Mouse (Mus musculus) liver, embryonic 14.5 days (tissue): ENCODE results near the gene H2afy. TPM values are rescaled to one million over a fixed set of nuclear protein-coding genes. Genes with fewer than 3 reads are reported as not detected.

Source experiments
- ATAC-seq: fragments of 200-750 bp; cut with Nextera tagmentation; 2 replicates; pipeline ENCODE4 v1.8.0; 2017; ENCODE audit warnings: moderate number of reproducible peaks, mild to moderate bottlenecking, moderate library complexity; ENCODE audit not compliant: insufficient read depth
- DNase-seq, 3 experiments: peaks; one replicate each; pipeline ENCODE4 v3.0.0-alpha.2; 2012 to 2013; ENCODE audit warnings: low read depth in 3 of 3, low spot score in 3 of 3
- H3K27ac ChIP-seq: fragments of 300-500 bp; sonication (generic); 2 replicates; pipeline ENCODE4 v1.5.1; 2014; ENCODE audit warnings: moderate library complexity, mild to moderate bottlenecking, control low read depth, inconsistent platforms
- H3K27me3 ChIP-seq: fragments of 300-500 bp; sonication (generic); 2 replicates; pipeline ENCODE4 v1.6.1; 2014; ENCODE audit warnings: mild to moderate bottlenecking, low read length, moderate library complexity; ENCODE audit not compliant: control insufficient read depth, insufficient read depth
- H3K36me3 ChIP-seq: fragments of 300-500 bp; sonication (generic); replicated peaks from 2 replicates; pipeline ENCODE4 v1.6.1; 2014; ENCODE audit warnings: low read depth; ENCODE audit not compliant: control insufficient read depth, insufficient read depth
- H3K4me1 ChIP-seq, 2 experiments: fragments of 200-500 bp in 1 of 2; fragments of 300-500 bp in 1 of 2; sonication (generic) in 1 of 2; replicated peaks; 2 replicates each; pipeline ENCODE4 v1.6.1; 2012 to 2014; ENCODE audit warnings: antibody characterized with exemption in 1 of 2, inconsistent platforms in 1 of 2, low read length in 1 of 2; ENCODE audit not compliant: control insufficient read depth in 2 of 2, insufficient read depth in 2 of 2
- H3K4me2 ChIP-seq: fragments of 300-500 bp; sonication (generic); 2 replicates; pipeline ENCODE4 v1.6.1; 2014; ENCODE audit warnings: low read depth, mild to moderate bottlenecking, control low read depth, moderate library complexity
- H3K4me3 ChIP-seq, 2 experiments: fragments of 200-500 bp in 1 of 2; fragments of 300-500 bp in 1 of 2; sonication (generic) in 1 of 2; 2 replicates each; pipeline ENCODE4 v1.5.1; 2012 to 2014; ENCODE audit warnings: low read depth in 2 of 2, low read length in 2 of 2, mild to moderate bottlenecking in 2 of 2, control low read depth in 1 of 2, inconsistent platforms in 1 of 2, moderate library complexity in 1 of 2; ENCODE audit not compliant: insufficient read depth in 1 of 2
- H3K9ac ChIP-seq: fragments of 300-500 bp; sonication (generic); replicated peaks from 2 replicates; pipeline ENCODE4 v1.6.1; 2014; ENCODE audit warnings: mild to moderate bottlenecking, control low read depth, moderate library complexity
- H3K9me3 ChIP-seq: fragments of 300-500 bp; sonication (generic); 2 replicates; pipeline ENCODE4 v1.6.1; 2016; ENCODE audit warnings: low read length, mixed read lengths; ENCODE audit not compliant: control insufficient read depth
- CTCF ChIP-seq: IDR thresholded peaks from 2 replicates; pipeline ENCODE4 v1.5.1; 2016; ENCODE audit warnings: antibody characterized with exemption, low read depth, control low read depth
- EP300 ChIP-seq: IDR thresholded peaks from 2 replicates; pipeline ENCODE4 v1.6.1; 2016; ENCODE audit warnings: antibody characterized with exemption, low read depth
- WGBS: fragments of 180-500 bp; shearing (Covaris S2); extraction: QIAGEN DNeasy Blood & Tissue Kit; methylation state at CpG from one replicate; pipeline ENCODE4 v1.1.7; 2014; ENCODE audit not compliant: insufficient replicate concordance; 5-methylcytosine and 5-hydroxymethylcytosine counted together
- polyA plus RNA-seq, 2 experiments: library from polyadenylated mRNA; depleted of rRNA in 1 of 2; stranded (reverse) in 1 of 2; unstranded in 1 of 2; fragments of >200 nt; fragmentation: Nextera tagmentation in 1 of 2; extraction: Ambion mirVana in 1 of 2; gene quantifications; 2 replicates each; pipeline versions ENCODE4 v1.2.1 to v1.2.3; 2012 to 2014

Gene H2afy
- polyA plus RNA-seq, 2 experiments, result 68.7 to 79.0 TPM

DNA sequence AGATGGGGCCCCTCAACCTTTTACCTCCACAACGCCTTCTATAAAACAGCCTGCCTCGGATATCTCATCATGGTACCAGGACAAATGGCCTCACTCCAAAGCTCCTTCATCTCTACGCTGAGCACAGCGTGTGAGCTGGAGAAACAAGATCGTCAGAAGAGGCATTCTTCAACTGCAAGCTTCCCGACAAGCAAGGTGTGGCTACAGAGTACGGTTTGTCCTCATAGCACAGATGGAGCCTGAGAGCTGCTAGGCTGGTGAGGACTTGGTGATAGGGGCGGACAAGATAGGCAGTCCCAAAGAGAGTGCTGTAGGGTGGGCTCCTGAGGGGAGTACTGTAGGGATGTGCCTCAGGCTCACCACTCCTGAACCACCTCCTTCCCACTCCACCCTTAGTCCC, 5.6 kb downstream of the H2afy start:
- Histone ChIP-seq H3K4me2 (no peak overlapping the region), H3K4me1 (peaks cover 0 to 8% of the 10 kb centered on the region in 2 experiments; a peak in 3 of 4 replicates), H3K9ac (no peak overlapping the region), H3K4me3 (no peak overlapping the region), H3K36me3 (peaks cover 12% of the 10 kb centered on the region), H3K9me3 (no peaks in the 10 kb centered on the region), H3K27me3 (no peaks in the 10 kb centered on the region), H3K27ac (no peak overlapping the region)
- no peak for ATAC-seq
- TF ChIP-seq EP300, result no peak
- no peak for TF ChIP-seq CTCF
- 67% methylated on average over 8 of the region's 8 CpGs for WGBS
- no peak for DNase-seq

DNA sequence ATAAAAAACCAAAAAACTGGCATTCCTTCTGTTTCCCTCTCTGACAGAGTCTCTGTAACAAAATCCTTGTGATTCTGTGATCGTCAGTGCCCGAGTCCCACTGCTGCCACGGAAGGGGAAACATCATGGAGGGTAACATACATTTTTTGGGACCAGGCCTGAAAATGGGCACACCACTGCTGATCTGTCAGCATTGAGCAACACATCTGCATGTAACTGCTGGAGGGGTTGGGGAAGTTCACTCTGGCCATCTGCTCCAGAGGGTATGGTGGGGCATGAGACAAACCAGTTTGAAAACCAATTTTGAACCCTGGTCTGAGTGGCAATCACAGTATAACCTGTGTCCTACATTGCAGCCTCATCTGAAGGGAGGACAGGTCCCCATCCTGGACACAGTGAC, 6.6 kb downstream of the H2afy start:
- WGBS, result 90% methylated on average over 3 of the region's 3 CpGs
- ATAC-seq (no peak), DNase-seq (no peak)
- H3K27ac ChIP-seq, result no peak overlapping the region
- H3K36me3 ChIP-seq, result peaks cover 12% of the 10 kb centered on the region
- H3K4me2 ChIP-seq, result no peak overlapping the region
- no peaks in the 10 kb centered on the region for H3K9me3 ChIP-seq
- no peak overlapping the region for H3K4me3 ChIP-seq
- H3K4me1 ChIP-seq, result peaks cover 0 to 8% of the 10 kb centered on the region in 2 experiments; a peak in 3 of 4 replicates
- no peak overlapping the region for H3K9ac ChIP-seq
- no peak for TF ChIP-seq CTCF
- TF ChIP-seq EP300, result no peak
- no peaks in the 10 kb centered on the region for H3K27me3 ChIP-seq

GRCm38 (mm10) chr13:56129014-56129413, 7.1 kb downstream of the H2afy start:
- TF ChIP-seq EP300, result no peak
- no peak for TF ChIP-seq CTCF
- DNase-seq (no peak), ATAC-seq (no peak)
- Histone ChIP-seq H3K9ac (no peak overlapping the region), H3K4me1 (peaks cover 0 to 7% of the 10 kb centered on the region in 2 experiments; a peak in 3 of 4 replicates), H3K27ac (no peak overlapping the region), H3K4me3 (no peak overlapping the region), H3K9me3 (no peaks in the 10 kb centered on the region), H3K4me2 (no peak overlapping the region), H3K36me3 (peaks cover 16% of the 10 kb centered on the region), H3K27me3 (no peaks in the 10 kb centered on the region)
- WGBS, result 72% methylated on average over 4 of the region's 4 CpGs

GRCm38 (mm10) chr13:56125632-56126031, 10.5 kb downstream of the H2afy start:
- 77% methylated on average over 10 of the region's 10 CpGs for WGBS
- H3K9me3 ChIP-seq, result no peaks in the 10 kb centered on the region
- no peak overlapping the region for H3K9ac ChIP-seq
- ATAC-seq, result no peak
- no peak overlapping the region for H3K27ac ChIP-seq
- H3K4me1 ChIP-seq, result no peaks in the 10 kb centered on the region
- DNase-seq, result no peak
- H3K4me3 ChIP-seq, result no peak overlapping the region
- H3K27me3 ChIP-seq, result no peaks in the 10 kb centered on the region
- H3K36me3 ChIP-seq, result peaks cover 23% of the 10 kb centered on the region
- no peak overlapping the region for H3K4me2 ChIP-seq
- TF ChIP-seq EP300, result no peak
- TF ChIP-seq CTCF, result no peak

DNA sequence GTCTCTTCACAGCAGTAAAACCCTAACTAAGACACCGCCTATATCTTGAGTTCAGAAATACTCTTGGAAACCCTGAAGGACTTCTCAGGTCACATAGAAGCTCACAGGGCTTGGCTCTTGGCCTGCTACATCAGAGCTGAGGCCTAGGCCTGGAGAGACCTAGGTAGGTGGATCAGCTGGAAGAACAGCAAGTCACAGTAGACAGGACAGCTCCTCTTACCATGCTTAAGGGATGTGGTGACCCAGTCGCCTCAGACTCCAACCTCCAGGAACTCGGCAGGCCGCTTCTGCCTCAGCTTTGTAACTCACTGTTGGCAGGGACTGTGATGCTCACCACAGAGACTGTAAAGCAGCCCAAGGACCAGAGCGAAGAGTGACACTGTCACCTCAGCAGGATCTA, 13.1 kb downstream of the H2afy start:
- no peak overlapping the region for H3K4me2 ChIP-seq
- no peaks in the 10 kb centered on the region for H3K4me1 ChIP-seq
- H3K4me3 ChIP-seq, result no peak overlapping the region
- DNase-seq, result no peak
- no peak for TF ChIP-seq CTCF
- TF ChIP-seq EP300, result no peak
- H3K36me3 ChIP-seq, result peaks cover 26% of the 10 kb centered on the region
- H3K9ac ChIP-seq, result no peak overlapping the region
- WGBS, result 83% methylated on average over 5 of the region's 5 CpGs
- no peak overlapping the region for H3K27ac ChIP-seq
- no peaks in the 10 kb centered on the region for H3K9me3 ChIP-seq
- ATAC-seq, result no peak
- H3K27me3 ChIP-seq, result no peaks in the 10 kb centered on the region
